In genomic region chr3:149211909-149212308, GRCm38 (mm10) we compare ENCODE assay signal across 22 mouse cellular contexts.
DNase-seq lines count a peak whose midpoint lies in the region; ATAC-seq and TF ChIP-seq lines count a peak whose summit lies in the region.
"Had no signal": no experiment of that assay in that cellular context is flagged by ENCODE, and none has a peak within 500 bp of the region (broad histone marks: within the 10 kb centered on the region; RNA-seq: fewer than 3 reads in every experiment).

No protein-coding gene starts in this region.

- DNase-seq in intestine, embryonic 14.5 days (ENCODE audit: low spot score) = no peak
- DNase-seq in heart, adult 8-10 months (ENCODE audit: low spot score) = no peak
- DNase-seq in thymus, postnatal 4 days = no peak
- DNase-seq: adrenal gland, adult 2 months; adrenal gland, postnatal 10 days; adrenal gland, postnatal 25 days; cerebellum, adult 11 months; cerebellum, adult 18-20 months; cerebellum, adult 8-10 months; cerebellum, adult 9-11 months; cerebellum, postnatal 14 days; cerebellum, postnatal 36 days; embryo, embryonic 11 days had no signal

- H3K4me2 ChIP-seq in intestine, embryonic 14.5 days (ENCODE audit: low read length) = no peak overlapping the region
- 0 out of 2 replicates have a peak overlapping the region, but pooled peaks have one; percentile 9 for H3K4me2 ChIP-seq in intestine, embryonic 15.5 days (replicated peaks)
- peak overlapping the region; percentile 17; the same call in 1 of the 2 replicates for H3K4me2 ChIP-seq in intestine, postnatal 0 days (replicated peaks; ENCODE audit: low read depth)
- H3K4me2 ChIP-seq: embryonic facial prominence, embryonic 13.5 days; embryonic facial prominence, embryonic 15.5 days; forebrain, embryonic 12.5 days had no signal

- H3K9me3 ChIP-seq in intestine, embryonic 14.5 days (ENCODE audit: control insufficient read depth, low read length) = no peaks in the 10 kb centered on the region
- H3K9me3 ChIP-seq in intestine, embryonic 15.5 days = no peaks in the 10 kb centered on the region
- H3K9me3 ChIP-seq in intestine, postnatal 0 days (ENCODE audit: control insufficient read depth) = no peaks in the 10 kb centered on the region
- H3K9me3 ChIP-seq: embryonic facial prominence, embryonic 13.5 days; embryonic facial prominence, embryonic 15.5 days; forebrain, embryonic 10.5 days; forebrain, embryonic 12.5 days had no signal

- H3K4me3 ChIP-seq in intestine, embryonic 14.5 days (ENCODE audit: low read depth, low read length) = no peak overlapping the region
- H3K4me3 ChIP-seq in intestine, embryonic 15.5 days (replicated peaks) = no peak overlapping the region
- no peak overlapping the region for H3K4me3 ChIP-seq in intestine, postnatal 0 days (ENCODE audit: low read depth, low read length)
- H3K4me3 ChIP-seq: embryonic facial prominence, embryonic 13.5 days; embryonic facial prominence, embryonic 15.5 days; erythroblast, embryonic 14.5 days; forebrain, embryonic 10.5 days; forebrain, embryonic 12.5 days had no signal

- no peak for TF ChIP-seq CTCF in intestine, postnatal 0 days (IDR thresholded peaks at IDR 0.05; ENCODE audit: low read depth)

- H3K36me3 ChIP-seq in intestine, embryonic 14.5 days (ENCODE audit: control insufficient read depth, insufficient read depth, low read length) = no peaks in the 10 kb centered on the region
- H3K36me3 ChIP-seq in intestine, embryonic 15.5 days = no peaks in the 10 kb centered on the region
- no peaks in the 10 kb centered on the region for H3K36me3 ChIP-seq in intestine, postnatal 0 days (ENCODE audit: control insufficient read depth, insufficient read depth)
- H3K36me3 ChIP-seq: embryonic facial prominence, embryonic 13.5 days; embryonic facial prominence, embryonic 15.5 days; forebrain, embryonic 10.5 days; forebrain, embryonic 12.5 days had no signal

- H3K27ac ChIP-seq in intestine, embryonic 14.5 days (ENCODE audit: low read depth) = no peak overlapping the region
- H3K27ac ChIP-seq in intestine, embryonic 15.5 days = no peak overlapping the region
- no peak overlapping the region for H3K27ac ChIP-seq in intestine, postnatal 0 days (ENCODE audit: low read depth, low read length)
- H3K27ac ChIP-seq: embryonic facial prominence, embryonic 13.5 days; embryonic facial prominence, embryonic 15.5 days; forebrain, embryonic 10.5 days; forebrain, embryonic 12.5 days had no signal

- WGBS in intestine, embryonic 14.5 days = 70% methylated on average over 7 of the region's 7 CpGs
- WGBS in intestine, embryonic 15.5 days = 72% methylated on average over 7 of the region's 7 CpGs
- 44% methylated on average over 7 of the region's 7 CpGs for WGBS in intestine, postnatal 0 days

- H3K4me1 ChIP-seq in intestine, embryonic 14.5 days (replicated peaks; ENCODE audit: control insufficient read depth, insufficient read depth, low read length) = no peaks in the 10 kb centered on the region
- H3K4me1 ChIP-seq in intestine, embryonic 15.5 days (replicated peaks) = no peaks in the 10 kb centered on the region; the same call in 1 of the 2 replicates
- peaks cover 4% of the 10 kb centered on the region for H3K4me1 ChIP-seq in intestine, postnatal 0 days (replicated peaks; ENCODE audit: control insufficient read depth, insufficient read depth, low read length)
- H3K4me1 ChIP-seq: embryonic facial prominence, embryonic 13.5 days; embryonic facial prominence, embryonic 15.5 days; forebrain, embryonic 12.5 days had no signal

- H3K9ac ChIP-seq in intestine, embryonic 14.5 days (ENCODE audit: low read length) = no peak overlapping the region
- H3K9ac ChIP-seq in intestine, embryonic 15.5 days = no peak overlapping the region
- H3K9ac ChIP-seq in intestine, postnatal 0 days (ENCODE audit: low read depth, low read length) = no peak overlapping the region
- H3K9ac ChIP-seq: embryonic facial prominence, embryonic 13.5 days; embryonic facial prominence, embryonic 15.5 days; forebrain, embryonic 12.5 days had no signal

- ATAC-seq in intestine, embryonic 14.5 days (replicated peaks; ENCODE audit: low FRiP score, low TSS enrichment, low read depth) = peak; percentile 56
- peak; percentile 66 for ATAC-seq in intestine, embryonic 15.5 days
- no peak for ATAC-seq in intestine, postnatal 0 days
- ATAC-seq: forebrain, embryonic 14.5 days; forebrain, embryonic 16.5 days had no signal

- no peaks in the 10 kb centered on the region for H3K27me3 ChIP-seq in intestine, embryonic 14.5 days (replicated peaks; ENCODE audit: control insufficient read depth, insufficient read depth, low read length)
- H3K27me3 ChIP-seq in intestine, embryonic 15.5 days (replicated peaks) = no peaks in the 10 kb centered on the region
- H3K27me3 ChIP-seq in intestine, postnatal 0 days (replicated peaks; ENCODE audit: control insufficient read depth, insufficient read depth, low read length) = no peaks in the 10 kb centered on the region
- H3K27me3 ChIP-seq: embryonic facial prominence, embryonic 13.5 days; embryonic facial prominence, embryonic 15.5 days; forebrain, embryonic 12.5 days had no signal
